Mouse (Mus musculus) hindlimb bud, embryonic 11.5 days (tissue): ENCODE data around the gene Emp1.

ENCODE experiments used
- DNase-seq: peaks from one replicate; pipeline ENCODE4 v3.0.0-alpha.2; 2012; ENCODE audit warnings: low read depth, low spot score; ENCODE audit errors: extremely low spot score

Emp1 gene

GRCm38 (mm10) chr6:135362459-135363159, at the start of gene Emp1:
TSS of gene Emp1 (plus strand) at chr6:135362545.
- no peak for DNase-seq

- DNase-seq, result no peak
Observed at GRCm38 (mm10) chr6:135313981-135314380, 48.4 kb upstream of the Emp1 start.

GRCm38 (mm10) chr6:135316141-135316540, 46.2 kb upstream of the Emp1 start:
- DNase-seq, result no peak

GRCm38 (mm10) chr6:135319431-135319933, 42.9 kb upstream of the Emp1 start:
- no peak for DNase-seq

GRCm38 (mm10) chr6:135322749-135323148, 39.6 kb upstream of the Emp1 start:
- no peak for DNase-seq

- no peak for DNase-seq
Observed at GRCm38 (mm10) chr6:135323311-135323982, 38.9 kb upstream of the Emp1 start.

- no peak for DNase-seq
Observed at GRCm38 (mm10) chr6:135324111-135324510, 38.2 kb upstream of the Emp1 start.

- no peak for DNase-seq
Observed at GRCm38 (mm10) chr6:135324686-135325300, 37.6 kb upstream of the Emp1 start.

- no peak for DNase-seq
Observed at GRCm38 (mm10) chr6:135326847-135327246, 35.5 kb upstream of the Emp1 start.

- no peak for DNase-seq
Observed at GRCm38 (mm10) chr6:135331916-135332315, 30.4 kb upstream of the Emp1 start.

GRCm38 (mm10) chr6:135332737-135333281, 29.5 kb upstream of the Emp1 start:
- no peak for DNase-seq

GRCm38 (mm10) chr6:135333994-135334651, 28.2 kb upstream of the Emp1 start:
- DNase-seq, result no peak

- DNase-seq, result no peak
Observed at GRCm38 (mm10) chr6:135336376-135336775, 26.0 kb upstream of the Emp1 start.

- DNase-seq, result no peak
Observed at GRCm38 (mm10) chr6:135340355-135341075, 21.8 kb upstream of the Emp1 start.

GRCm38 (mm10) chr6:135341076-135341378, 21.3 kb upstream of the Emp1 start:
- no peak for DNase-seq

GRCm38 (mm10) chr6:135351638-135352302, 10.6 kb upstream of the Emp1 start:
- DNase-seq, result no peak

- DNase-seq, result no peak
Observed at GRCm38 (mm10) chr6:135352537-135352936, 9.8 kb upstream of the Emp1 start.

GRCm38 (mm10) chr6:135354953-135355352, 7.4 kb upstream of the Emp1 start:
- DNase-seq, result no peak

- DNase-seq, result no peak
Observed at GRCm38 (mm10) chr6:135360331-135360730, 2.0 kb upstream of the Emp1 start.

- DNase-seq, result no peak
Observed at GRCm38 (mm10) chr6:135362098-135362458, 267 bp upstream of the Emp1 start.
